Mouse (Mus musculus): Measurements from ENCODE around the gene Dhodh.

DNA sequence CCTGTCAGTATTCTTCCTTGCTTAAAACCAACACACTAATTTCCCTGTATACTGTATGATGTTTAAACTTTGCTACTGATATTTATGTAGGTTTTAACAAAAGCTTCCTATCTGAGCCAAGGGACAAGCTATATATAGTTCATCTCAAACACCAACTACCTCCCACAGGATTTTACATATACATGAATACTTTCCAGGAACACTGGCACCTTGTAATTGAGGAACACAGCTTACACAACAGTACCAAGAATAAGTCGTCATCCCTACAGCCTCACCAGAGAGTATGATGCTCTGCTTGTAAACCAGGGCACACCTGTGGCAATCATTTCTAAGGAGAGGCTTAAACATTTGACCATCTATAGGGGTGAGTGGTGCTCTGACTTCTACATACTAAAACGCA lies 1.7 kb downstream of the Dhodh start:
- TF ChIP-seq CTCF (IDR thresholded peaks at IDR 0.05; ENCODE audit: control insufficient read depth, insufficient read depth, insufficient read length) (no peak), MYOD1 (IDR thresholded peaks at IDR 0.05; ENCODE audit: control insufficient read depth, insufficient read length, low read depth) (no peak), USF1 (IDR thresholded peaks at IDR 0.05; ENCODE audit: low read depth) (no peak), MAX (IDR thresholded peaks at IDR 0.05) (no peak), MYOG (IDR thresholded peaks at IDR 0.05; ENCODE audit: control insufficient read depth, extremely low read depth, insufficient read length) (no peak)
